ENCODE assay signal across 11 mouse cellular contexts in the genomic region with DNA sequence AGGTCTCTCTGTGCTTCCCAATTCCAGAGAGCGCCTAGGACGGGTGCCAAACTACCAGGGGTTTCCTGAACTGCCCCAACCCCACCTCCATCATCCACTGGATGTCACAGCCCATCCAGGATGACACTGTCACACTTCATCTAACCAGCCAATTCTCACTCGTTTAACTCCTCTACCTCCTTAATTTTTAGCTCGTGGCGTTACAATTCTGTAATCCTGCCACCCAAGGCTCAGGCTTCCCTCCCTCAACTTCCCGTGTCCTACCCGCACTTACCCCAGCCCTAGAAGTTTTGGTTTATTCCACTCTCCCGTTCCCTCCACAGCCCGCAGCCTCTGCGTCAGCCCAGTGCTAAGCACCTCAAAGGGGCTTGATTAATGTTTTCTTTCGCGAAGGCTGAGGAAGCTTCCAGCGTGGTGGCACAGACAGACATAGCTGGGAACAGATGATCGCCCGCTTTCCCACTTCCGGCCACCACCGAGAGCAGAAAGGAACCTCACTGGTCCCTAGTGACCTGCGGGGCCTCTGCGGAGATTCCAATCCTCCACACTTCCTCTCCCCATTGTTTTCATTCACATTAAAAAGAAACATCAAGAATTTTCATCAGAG.
DNase-seq lines count a peak whose midpoint lies in the region; ATAC-seq and TF ChIP-seq lines count a peak whose summit lies in the region.
"Had no signal": no experiment of that assay in that cellular context is flagged by ENCODE, and none has a peak within 500 bp of the region (broad histone marks: within the 10 kb centered on the region; RNA-seq: fewer than 3 reads in every experiment).

No protein-coding gene starts in this region.

- no peak for TF ChIP-seq CTCF in gastrocnemius, adult 2 months (IDR thresholded peaks at IDR 0.05)
- no peak for TF ChIP-seq CTCF in stomach, postnatal 0 days (IDR thresholded peaks at IDR 0.05; ENCODE audit: low read depth)

- H3K36me3 ChIP-seq in midbrain, embryonic 15.5 days (replicated peaks) = no peaks in the 10 kb centered on the region
- H3K36me3 ChIP-seq in midbrain, embryonic 16.5 days (ENCODE audit: control insufficient read depth, insufficient read depth, low read length) = no peaks in the 10 kb centered on the region
- no peaks in the 10 kb centered on the region for H3K36me3 ChIP-seq in stomach, postnatal 0 days (ENCODE audit: control insufficient read depth, insufficient read depth, low read length)

- 0 out of 2 replicates have a peak, but pooled peaks have one; percentile 15 for ATAC-seq in midbrain, embryonic 15.5 days (replicated peaks)
- ATAC-seq in midbrain, embryonic 16.5 days = no peak
- ATAC-seq in stomach, postnatal 0 days (ENCODE audit: low FRiP score, low TSS enrichment) = no peak

- H3K9ac ChIP-seq in midbrain, embryonic 15.5 days = no peak overlapping the region
- no peak overlapping the region for H3K9ac ChIP-seq in midbrain, embryonic 16.5 days (ENCODE audit: low read depth, low read length)
- peak overlapping the region; percentile 31; the same call in 1 of the 2 replicates for H3K9ac ChIP-seq in stomach, postnatal 0 days (ENCODE audit: low read length)

- no peaks in the 10 kb centered on the region for H3K27me3 ChIP-seq in midbrain, embryonic 15.5 days (replicated peaks)
- H3K27me3 ChIP-seq in midbrain, embryonic 16.5 days (ENCODE audit: control insufficient read depth, insufficient read depth, low read depth, low read length) = no peaks in the 10 kb centered on the region
- no peaks in the 10 kb centered on the region for H3K27me3 ChIP-seq in stomach, postnatal 0 days (ENCODE audit: control insufficient read depth, insufficient read depth, low read length)

- peak overlapping the region; percentile 60 for H3K4me3 ChIP-seq in gastrocnemius, adult 2 months
- no peak overlapping the region for H3K4me3 ChIP-seq in midbrain, embryonic 15.5 days
- H3K4me3 ChIP-seq in midbrain, embryonic 16.5 days (ENCODE audit: low read depth, low read length) = no peak overlapping the region
- H3K4me3 ChIP-seq in stomach, postnatal 0 days (ENCODE audit: low read depth, low read length) = peak overlapping the region; percentile 4; the same call in 1 of the 2 replicates

- no peak overlapping the region for H3K4me2 ChIP-seq in midbrain, embryonic 15.5 days
- no peak overlapping the region for H3K4me2 ChIP-seq in midbrain, embryonic 16.5 days (ENCODE audit: low read length)
- peak overlapping the region; percentile 20 for H3K4me2 ChIP-seq in stomach, postnatal 0 days (replicated peaks; ENCODE audit: low read depth)

- peaks cover 6% of the 10 kb centered on the region; the same call in 1 of the 2 replicates for H3K4me1 ChIP-seq in midbrain, embryonic 15.5 days
- H3K4me1 ChIP-seq in midbrain, embryonic 16.5 days (ENCODE audit: control insufficient read depth, insufficient read depth, low read length) = peaks cover 2% of the 10 kb centered on the region; the same call in 1 of the 2 replicates
- H3K4me1 ChIP-seq in stomach, postnatal 0 days (replicated peaks; ENCODE audit: control insufficient read depth, insufficient read depth) = 0 out of 2 replicates have a peak, but pooled peaks cover 2% of the 10 kb centered on the region

- intact Hi-C loops in gastrocnemius, adult 2 months (cut with DNase I) = no loop called here

- DNase-seq in gastrocnemius, adult 2 months = peak; percentile 32
- no peak for DNase-seq in gastrocnemius, adult 18-20 months (ENCODE audit: low spot score)
- DNase-seq in kidney, postnatal 4 days = peak; percentile 58 to 70
- no peak for DNase-seq in stomach, postnatal 0 days (ENCODE audit: low spot score)
- no peak for DNase-seq in adrenal gland, adult 18-20 months (ENCODE audit: low spot score in 2 of 2)
- no peak for DNase-seq in left cerebral cortex, adult 9 months (ENCODE audit: low spot score in 2 of 2)
- DNase-seq: B cell, adult 2 months; cerebellum, postnatal 25 days; spleen, adult 18-20 months had no signal

- TF ChIP-seq EP300 in stomach, postnatal 0 days (optimal IDR thresholded peaks at IDR 0.05) = no peak

- no peaks in the 10 kb centered on the region for H3K9me3 ChIP-seq in midbrain, embryonic 15.5 days
- H3K9me3 ChIP-seq in midbrain, embryonic 16.5 days (replicated peaks; ENCODE audit: control insufficient read depth, low read length, poor library complexity, severe bottlenecking) = no peaks in the 10 kb centered on the region
- no peaks in the 10 kb centered on the region for H3K9me3 ChIP-seq in stomach, postnatal 0 days (ENCODE audit: control insufficient read depth, low read length)

- peak overlapping the region; percentile 76 for H3K27ac ChIP-seq in gastrocnemius, adult 2 months
- no peak overlapping the region for H3K27ac ChIP-seq in midbrain, embryonic 15.5 days
- H3K27ac ChIP-seq in midbrain, embryonic 16.5 days (ENCODE audit: low read length) = no peak overlapping the region
- H3K27ac ChIP-seq in stomach, postnatal 0 days (replicated peaks) = peak overlapping the region; percentile 35; the same call in 1 of the 2 replicates

- WGBS in midbrain, embryonic 15.5 days = 74% methylated on average over 19 of the region's 19 CpGs
- WGBS in midbrain, embryonic 16.5 days = 76% methylated on average over 19 of the region's 19 CpGs
- WGBS in stomach, postnatal 0 days = 52% methylated on average over 19 of the region's 19 CpGs

Comparison
In these comparisons a context has a peak if more than half of its experiments do, and no peak if none do; other contexts are left out.
1. DNase-seq: peak in gastrocnemius, adult 2 months (single experiment) and kidney, postnatal 4 days (2 of 2); none in gastrocnemius, adult 18-20 months (single experiment), stomach, postnatal 0 days (single experiment), adrenal gland, adult 18-20 months (0 of 2) and left cerebral cortex, adult 9 months (0 of 2).
2. H3K27ac ChIP-seq: peak in gastrocnemius, adult 2 months (single experiment) and stomach, postnatal 0 days (single experiment); none in midbrain, embryonic 15.5 days (single experiment) and midbrain, embryonic 16.5 days (single experiment).
3. H3K4me3 ChIP-seq: peak in gastrocnemius, adult 2 months (single experiment) and stomach, postnatal 0 days (single experiment); none in midbrain, embryonic 15.5 days (single experiment) and midbrain, embryonic 16.5 days (single experiment).